24 mouse cellular contexts compared by ENCODE assay signal in the genomic region with DNA sequence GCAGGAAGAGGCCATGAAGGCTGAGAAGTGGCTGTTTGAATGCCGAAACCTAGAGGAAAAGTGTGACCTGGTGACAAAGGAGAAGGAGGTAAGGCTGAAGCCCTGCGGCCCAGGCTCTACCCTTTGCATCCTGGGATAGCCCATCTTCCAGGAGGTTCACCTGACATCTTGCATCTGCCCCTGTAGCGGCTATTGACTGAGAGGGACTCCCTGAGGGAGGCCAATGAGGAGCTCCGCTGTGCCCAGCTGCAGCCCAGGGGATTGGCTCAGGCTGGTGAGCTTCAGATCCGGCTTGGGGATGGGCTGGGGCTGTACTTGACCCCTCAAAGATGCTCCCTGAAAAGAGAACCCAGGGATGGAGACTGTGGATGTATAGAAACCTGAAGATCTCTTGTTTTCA. TPM values are rescaled to one million over a fixed set of nuclear protein-coding genes. Genes with fewer than 3 reads are reported as not detected.
"Had no signal": no experiment of that assay in that cellular context is flagged by ENCODE, and none has a peak within 500 bp of the region (broad histone marks: within the 10 kb centered on the region; RNA-seq: fewer than 3 reads in every experiment).

No protein-coding gene starts in this region.

- H3K36me3 ChIP-seq: midbrain, embryonic 12.5 days had no signal

- H3K27ac ChIP-seq: kidney, postnatal 0 days; left cerebral cortex, adult 2 months; limb, embryonic 12.5 days; limb, embryonic 15.5 days; liver, embryonic 14.5 days; macrophage had no signal

- H3K9me3 ChIP-seq: limb, embryonic 12.5 days; limb, embryonic 15.5 days; midbrain, embryonic 12.5 days had no signal

- H3K4me3 ChIP-seq: left cerebral cortex, adult 2 months; limb, embryonic 15.5 days had no signal

- H3K9ac ChIP-seq: limb, embryonic 15.5 days; liver, embryonic 14.5 days; liver, postnatal 0 days; lung, embryonic 14.5 days; midbrain, embryonic 12.5 days had no signal

- H3K4me2 ChIP-seq: lung, embryonic 14.5 days had no signal

- DNase-seq: kidney, adult 18-20 months; kidney, adult 9 months; kidney, postnatal 36 days; layer of hippocampus, postnatal 36 days; liver, postnatal 0 days; lung, embryonic 14.5 days; thymus, postnatal 25 days had no signal

RNA-seq across cellular contexts. Expression of a gene that starts 17.4 kb away (rescaled TPM):
- total RNA-seq: layer of hippocampus, adult 8-10 months; layer of hippocampus, postnatal 10 days; layer of hippocampus, postnatal 36 days; left cerebral cortex, adult 2 months; left cerebral cortex, postnatal 10 days; left cerebral cortex, postnatal 36 days; midbrain, postnatal 0 days had no signal
- polyA plus RNA-seq: kidney, postnatal 0 days; limb, embryonic 12.5 days; liver, embryonic 11.5 days; liver, embryonic 14.5 days; liver, postnatal 0 days; lung, embryonic 14.5 days; lung, postnatal 0 days; macrophage; midbrain, embryonic 12.5 days; neural tube, embryonic 11.5 days; neural tube, embryonic 14.5 days; spleen, adult 2 months had no signal
